Mouse (Mus musculus) left cerebral cortex, postnatal 36 days (tissue): ENCODE data around the gene Mthfsl. TPM values are rescaled to one million over a fixed set of nuclear protein-coding genes. Genes with fewer than 3 reads are reported as not detected.
"Not testable (repeated sequence)": the region's sequence is repeated elsewhere in the genome, so short reads cannot be mapped to it uniquely, and the experiment has no call there.

Experiments
- DNase-seq, 2 experiments: peaks; one replicate each; pipeline ENCODE4 v3.0.0; 2021 to 2022; ENCODE audit warnings: low spot score in 2 of 2, mixed read lengths in 1 of 2
- intact Hi-C: fragments of 180-260 bp; cut with DNase I; formaldehyde crosslinking; loops from one replicate; pipeline ENCODE4 v1.15.1; 2025
- total RNA-seq, 2 experiments: library from RNA; stranded (reverse); gene quantifications; 2 replicates each; pipeline ENCODE4 v1.2.3; 2021

Mthfsl gene
- total RNA-seq, result 10 to 100 TPM; 29.7 to 31.6 TPM

DNA sequence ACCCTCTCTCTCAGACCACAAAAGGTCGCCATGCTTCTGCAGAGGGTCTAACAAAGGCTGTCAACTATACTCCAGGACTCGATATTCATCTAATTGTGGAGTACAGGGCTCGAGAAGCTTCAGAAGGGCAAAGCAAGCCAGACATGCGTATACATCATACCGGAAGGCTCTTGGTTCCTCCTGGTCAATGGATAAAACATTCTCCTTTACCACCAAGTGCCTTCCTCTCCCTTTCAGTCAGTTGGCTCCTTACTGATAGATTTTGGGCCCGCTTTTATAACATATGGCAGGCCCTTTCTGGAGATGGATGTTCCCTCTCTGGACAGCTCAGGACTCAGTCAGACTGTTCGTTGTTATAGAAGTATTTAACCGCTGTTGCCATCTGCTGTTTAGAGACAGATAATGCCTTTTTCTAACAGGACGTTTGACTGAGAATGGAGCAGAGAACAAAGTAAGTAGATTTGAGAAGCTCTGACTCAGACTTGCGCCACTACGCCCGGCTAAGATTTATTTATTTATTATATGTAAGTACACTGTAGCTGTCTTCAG lies at the start of gene Mthfsl:
Gene Mthfsl, minus strand, starts transcription at position 308 of the 549 bp plus-strand sequence.
- intact Hi-C loops, result loop anchor here (5.0 kb wide), 1 partner anchor 487 kb away; no protein-coding TSS in a partner anchor
- peak; percentile 56 to 66 for DNase-seq

DNA sequence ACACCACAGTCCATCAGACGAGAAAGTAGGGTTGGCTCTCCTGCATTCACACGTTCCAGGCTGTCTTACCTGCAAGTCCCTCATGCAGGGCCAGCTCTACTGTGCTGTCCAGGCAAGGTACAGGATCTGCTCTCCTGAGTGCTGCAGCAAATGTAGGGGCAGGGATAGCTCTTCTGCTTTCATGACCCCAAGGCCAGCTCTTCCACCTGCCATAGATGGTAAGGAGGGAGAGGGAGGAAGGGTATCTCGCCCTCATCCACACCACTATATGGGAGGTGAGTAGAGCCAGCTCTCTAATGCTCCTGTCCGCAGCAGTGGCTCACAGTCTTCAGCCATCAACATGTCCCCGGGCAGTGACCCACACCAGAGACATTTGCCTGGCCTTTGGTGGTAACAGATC lies 49.4 kb upstream of the Mthfsl start:
- DNase-seq, intact Hi-C loops: not testable (repeated sequence)

DNA sequence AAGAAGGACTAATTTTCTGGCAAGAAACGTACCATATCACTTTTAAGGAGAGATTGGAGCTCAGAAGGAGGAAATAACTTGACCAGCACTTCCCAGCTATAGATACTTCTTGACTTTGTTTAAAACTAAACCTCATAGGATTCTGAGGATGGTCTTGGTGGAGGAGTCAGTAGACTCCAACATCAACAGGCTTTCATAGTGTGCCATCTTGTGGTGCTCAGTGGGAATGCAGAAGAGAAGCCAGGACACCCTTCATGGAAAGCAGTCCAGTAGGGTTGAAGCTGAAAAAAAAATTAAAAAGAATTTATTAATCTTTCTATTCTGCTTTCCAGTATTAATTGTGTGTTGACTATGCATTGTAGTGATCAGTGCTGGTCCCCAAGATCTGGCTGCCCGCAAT lies 26.6 kb upstream of the Mthfsl start:
- intact Hi-C loops, DNase-seq: not testable (repeated sequence)

DNA sequence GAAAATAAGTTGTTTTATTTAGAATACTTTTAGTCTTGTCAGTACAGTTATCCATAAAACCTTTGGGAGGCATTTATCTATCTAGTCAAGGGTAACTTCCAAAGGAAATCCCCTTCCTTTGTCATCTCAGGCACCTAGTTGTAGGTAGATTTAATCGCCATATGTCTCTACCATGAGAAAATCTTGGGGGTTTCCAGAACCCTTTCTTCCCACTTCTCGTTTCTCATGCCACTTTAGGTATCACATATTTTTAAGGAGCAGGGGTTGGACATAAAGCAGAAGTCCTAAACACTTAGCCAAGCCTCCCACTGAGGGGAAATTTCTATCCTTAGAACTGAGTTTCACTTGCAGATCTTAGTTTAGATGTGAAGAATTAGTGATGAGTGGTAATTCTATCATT lies 25.9 kb upstream of the Mthfsl start:
- intact Hi-C loops, DNase-seq: not testable (repeated sequence)

DNA sequence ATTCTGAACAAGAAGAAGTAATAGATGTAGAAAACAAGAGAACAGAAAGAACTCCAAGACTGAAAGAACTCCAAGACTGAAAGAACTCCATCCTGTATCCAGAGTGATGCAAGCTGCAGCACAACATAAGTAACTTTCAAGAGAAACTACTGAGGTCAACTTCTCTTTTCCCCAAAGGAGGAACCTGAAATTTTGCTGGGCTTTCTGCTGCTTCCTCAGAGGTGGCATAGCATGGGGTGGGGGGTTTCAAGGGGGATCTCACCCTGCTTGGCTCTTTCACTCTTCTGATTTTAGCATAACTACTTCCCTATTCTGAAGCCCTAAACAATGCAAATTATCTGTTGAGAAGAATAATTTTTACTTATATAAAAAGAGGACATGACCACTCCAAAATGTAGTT lies 15.2 kb upstream of the Mthfsl start:
- DNase-seq, intact Hi-C loops: not testable (repeated sequence)

DNA sequence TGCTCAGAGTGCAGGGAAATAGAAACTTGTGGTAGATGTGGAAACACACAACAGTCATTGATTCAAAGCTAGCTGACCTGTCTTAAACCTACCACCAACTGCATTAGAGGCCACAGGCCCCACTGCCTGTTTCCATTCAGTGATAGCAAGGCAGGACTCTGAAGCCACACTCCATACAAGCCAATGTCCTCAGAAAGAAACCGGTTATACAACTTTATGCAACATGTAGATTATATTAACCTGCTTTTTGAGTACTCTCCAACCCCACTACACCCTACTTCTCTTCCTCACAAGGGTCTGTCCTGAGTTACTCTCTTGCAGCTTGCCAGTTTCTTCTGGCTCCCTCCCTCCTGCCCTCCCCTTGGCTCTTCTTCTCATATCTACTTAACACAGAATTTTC lies 13.1 kb upstream of the Mthfsl start:
- intact Hi-C loops, DNase-seq: not testable (repeated sequence)

DNA sequence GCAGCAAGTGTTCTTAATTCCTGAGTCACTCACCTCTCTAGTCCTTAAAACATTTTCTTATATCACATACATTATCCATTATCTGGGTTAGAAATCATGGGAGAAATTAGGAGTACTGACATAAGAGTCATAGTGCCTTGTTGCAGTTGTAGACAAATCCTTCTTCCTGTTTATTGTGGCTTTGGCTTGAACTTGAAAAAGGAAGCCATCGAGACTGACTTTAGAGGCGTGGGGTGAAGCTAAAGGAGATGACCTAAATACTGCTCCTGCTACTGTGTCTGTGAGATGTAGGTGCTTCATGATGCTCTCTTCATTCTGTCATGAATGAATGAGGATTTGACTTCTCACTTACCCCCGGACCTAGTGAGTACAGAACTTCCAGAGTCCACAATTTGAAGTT lies 12.2 kb upstream of the Mthfsl start:
- DNase-seq, intact Hi-C loops: not testable (repeated sequence)

DNA sequence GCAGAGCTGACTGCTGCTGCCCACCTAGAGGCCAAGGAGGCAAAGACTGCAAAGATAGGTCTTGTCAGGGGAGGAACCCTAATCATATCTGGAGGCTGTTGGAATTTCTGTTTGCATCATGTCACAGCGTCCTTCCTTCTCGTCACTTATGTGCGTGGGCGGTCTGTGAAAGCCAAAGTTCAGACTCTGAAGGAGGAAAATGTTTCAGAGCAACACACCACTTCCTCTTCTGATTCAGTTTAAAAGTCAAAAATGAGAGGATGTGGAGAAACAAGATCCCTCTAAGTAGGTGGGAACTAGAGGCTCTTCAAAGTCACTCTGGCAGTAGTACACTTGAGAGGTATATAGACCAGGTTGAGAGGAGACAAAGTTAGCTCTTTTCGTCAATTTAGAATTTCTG lies 11.6 kb upstream of the Mthfsl start, which contains the start of gene Bcl2a1d:
Gene Bcl2a1d, minus strand, starts transcription at position 187 of the 400 bp plus-strand sequence.
- DNase-seq, intact Hi-C loops: not testable (repeated sequence)

DNA sequence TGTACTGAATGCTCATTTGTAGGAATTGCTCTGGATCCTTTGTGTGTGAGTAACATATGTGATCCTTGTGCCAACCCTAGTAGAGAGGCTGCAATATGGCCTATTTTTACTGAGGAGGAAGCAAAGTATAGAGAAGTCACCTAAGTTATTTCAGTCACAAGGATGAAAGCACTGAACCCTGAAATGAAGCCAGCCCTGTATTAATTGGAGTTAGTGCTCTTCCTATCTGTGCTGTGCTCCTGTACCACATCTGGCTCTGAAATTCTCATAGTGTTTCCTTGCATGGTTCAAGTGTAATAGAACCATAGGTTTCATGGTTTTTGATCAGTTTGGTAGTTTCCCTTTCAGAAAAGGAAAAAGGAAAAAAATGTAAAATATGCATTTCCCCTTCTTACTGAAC lies 8.2 kb upstream of the Mthfsl start:
- intact Hi-C loops, DNase-seq: not testable (repeated sequence)

DNA sequence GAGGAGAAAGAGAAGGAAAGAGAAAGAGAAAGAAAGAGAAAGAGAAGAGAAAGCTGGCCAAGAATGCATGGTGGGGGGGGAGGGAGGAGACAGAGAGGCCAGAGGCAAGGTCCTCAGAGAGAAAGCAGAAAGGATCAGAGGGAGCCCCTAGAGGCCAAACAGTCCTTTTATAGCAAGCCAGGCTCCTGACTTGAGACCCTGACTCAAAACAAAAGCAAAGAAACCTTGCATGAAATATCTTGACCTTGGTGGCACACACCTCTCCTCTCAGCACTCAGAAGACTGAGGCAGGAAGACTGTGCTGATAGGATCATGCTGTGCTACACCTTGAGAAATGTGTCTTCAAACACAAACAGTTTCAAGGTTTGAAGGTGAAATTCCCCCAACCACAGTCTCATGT lies 1.5 kb upstream of the Mthfsl start:
- DNase-seq, result not testable (repeated sequence)
- intact Hi-C loops, result loop anchor here (5.0 kb wide), 1 partner anchor 486 kb away; no protein-coding TSS in a partner anchor

DNA sequence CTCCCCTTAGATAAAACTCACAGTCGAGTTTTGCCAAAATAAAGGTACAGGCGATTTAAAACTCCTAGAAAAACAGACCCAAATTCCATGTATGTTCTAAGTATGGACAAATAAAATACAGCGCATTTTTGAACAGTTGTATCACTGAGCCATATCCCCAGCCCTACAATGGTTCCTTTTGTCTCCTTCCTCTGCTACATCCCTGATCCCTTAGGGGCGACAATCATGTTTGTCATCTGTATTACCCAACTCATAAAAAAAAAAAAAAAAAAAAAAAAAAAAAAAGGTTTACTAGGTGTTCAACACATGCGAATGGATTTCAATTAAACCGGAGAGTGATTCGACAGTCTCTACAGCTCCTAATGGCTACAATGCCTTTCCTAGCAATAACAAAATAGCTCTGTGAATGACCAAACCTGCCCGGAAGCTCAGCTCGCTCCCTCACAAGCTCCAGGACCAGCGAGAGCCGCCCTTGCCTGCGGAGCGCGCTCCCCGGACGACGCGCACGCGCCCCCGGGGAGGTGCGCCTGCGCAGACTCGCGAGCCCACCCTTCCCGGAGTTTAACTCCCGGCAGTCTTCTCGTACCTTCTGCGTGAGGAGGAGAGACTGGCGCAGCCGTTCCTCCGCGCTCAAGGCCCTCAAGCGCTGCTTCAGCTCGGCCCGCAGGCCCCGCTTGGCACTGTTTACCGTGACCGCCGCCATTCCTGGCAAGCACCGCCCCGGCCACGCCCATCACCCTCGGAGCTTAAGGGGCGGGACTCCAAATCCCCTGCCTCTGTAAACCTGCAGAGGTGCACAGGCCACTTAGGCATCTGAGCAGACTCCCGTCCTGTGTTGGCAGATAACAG lies 799 bp downstream of the Mthfsl start:
- intact Hi-C loops, result not testable (repeated sequence)
- peak in 1 of 2 experiments; percentile 48 for DNase-seq

DNA sequence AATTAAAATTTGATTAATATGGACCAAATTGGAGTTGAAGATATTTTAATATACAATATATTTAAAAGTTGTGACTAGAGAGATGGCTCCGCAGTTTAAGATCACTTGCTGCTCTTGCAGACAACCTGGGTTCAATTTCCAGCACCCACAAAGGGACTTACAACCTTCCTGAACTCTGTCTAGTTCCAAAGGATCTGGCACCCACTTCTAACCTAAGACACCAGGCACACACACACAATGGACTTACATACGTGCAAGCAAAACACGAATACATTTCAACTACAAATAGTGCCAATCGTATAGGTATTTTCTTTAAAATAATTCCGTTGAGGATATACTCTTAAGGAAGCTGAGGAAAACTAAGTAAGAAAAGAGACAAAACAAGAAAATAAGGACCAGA lies 1.5 kb downstream of the Mthfsl start:
- intact Hi-C loops, result not testable (repeated sequence)

DNA sequence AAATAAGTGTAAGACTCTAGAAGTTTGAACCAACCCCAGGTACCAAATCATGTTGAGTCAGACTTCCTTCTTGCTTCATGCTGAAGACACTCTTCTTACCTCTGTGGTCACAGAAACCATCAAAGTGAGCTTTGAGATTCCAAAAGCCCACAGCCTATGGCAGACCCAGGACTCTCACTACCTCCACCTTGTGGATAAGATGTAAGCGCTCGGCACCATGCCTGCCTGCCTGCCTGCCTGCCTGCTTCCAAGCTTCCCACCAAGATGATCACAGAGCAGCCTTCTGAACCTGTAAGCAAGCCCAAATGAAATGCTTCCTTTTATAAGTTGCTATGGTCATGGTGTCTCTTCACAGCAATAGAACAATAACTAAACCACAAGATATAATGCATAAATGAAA lies 2.0 kb downstream of the Mthfsl start:
- DNase-seq, result peak in 1 of 2 experiments; percentile 26
- intact Hi-C loops, result not testable (repeated sequence)

More for the DNA sequence above, 1.5 kb downstream of the Mthfsl start:
- not testable (repeated sequence) for DNase-seq

DNA sequence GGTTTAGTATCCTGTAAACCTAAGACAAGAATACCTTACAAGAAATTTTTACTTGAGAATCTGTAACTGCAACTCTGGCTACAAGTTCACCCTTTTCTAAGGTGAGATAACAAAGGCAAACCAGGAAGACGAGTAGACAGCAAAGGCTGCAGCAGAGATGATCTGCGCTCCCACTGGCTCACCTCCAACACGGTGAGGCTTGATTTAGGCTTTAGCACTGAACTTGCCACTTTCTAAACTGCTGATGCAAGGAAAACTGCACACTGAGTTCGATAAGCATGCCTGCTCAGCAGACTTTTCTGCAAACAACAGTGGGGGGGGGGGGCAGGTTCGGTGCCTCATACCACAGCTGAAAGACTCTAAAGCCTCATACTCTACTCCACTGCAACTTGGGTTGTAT lies 5.6 kb downstream of the Mthfsl start:
- intact Hi-C loops, DNase-seq: not testable (repeated sequence)

DNA sequence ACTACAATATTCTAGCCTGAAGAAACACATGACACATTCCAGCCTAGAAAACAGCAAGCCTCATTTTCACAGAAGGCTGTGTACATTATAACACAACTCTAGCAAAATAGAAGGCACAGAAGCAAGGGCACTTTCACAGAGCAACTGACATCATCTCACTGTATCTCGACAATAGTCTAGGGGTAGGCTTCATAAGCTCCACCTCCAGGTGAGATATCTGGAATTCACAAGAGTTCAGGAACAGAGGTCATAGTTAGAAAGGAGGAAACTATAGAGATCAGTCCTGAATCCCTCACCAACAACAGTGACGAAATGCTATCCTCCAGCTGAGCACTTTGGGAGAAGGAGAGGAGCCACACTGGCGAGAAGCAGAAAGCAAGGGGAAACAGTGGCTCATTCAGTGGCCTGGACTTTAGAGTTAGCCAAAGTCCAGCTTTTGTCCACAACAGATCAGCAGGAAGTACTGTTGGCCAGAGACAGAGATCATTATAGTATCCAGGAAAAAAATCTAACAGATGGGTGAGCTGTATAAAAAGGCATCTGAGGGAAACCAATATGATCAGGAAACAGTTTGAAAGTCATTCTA lies 7.8 kb downstream of the Mthfsl start:
- DNase-seq, intact Hi-C loops: not testable (repeated sequence)

DNA sequence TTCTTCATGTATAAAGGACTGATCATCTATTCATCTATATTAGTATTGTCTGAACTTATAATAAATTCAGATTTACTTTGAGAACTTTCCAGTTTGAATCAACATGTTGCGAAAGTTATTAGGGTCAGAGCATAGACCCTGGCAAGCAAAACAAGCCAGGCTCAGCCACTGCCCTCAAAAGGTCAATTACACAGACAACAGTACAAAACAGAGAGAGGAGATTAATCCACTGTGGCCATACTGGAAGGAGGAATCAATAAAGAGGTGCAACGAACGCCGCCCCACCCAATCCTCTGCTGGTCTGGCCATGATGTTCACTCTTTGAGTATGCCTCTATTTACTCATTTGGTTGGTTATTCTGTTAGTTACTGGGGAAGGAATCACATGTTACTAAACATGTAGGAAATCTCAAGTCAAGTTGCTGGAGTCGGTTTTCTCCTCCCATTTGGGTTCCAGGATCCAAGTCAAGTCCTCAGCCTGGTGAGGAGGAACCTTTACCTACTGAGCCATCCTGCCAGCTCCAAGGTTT lies 9.1 kb downstream of the Mthfsl start:
- intact Hi-C loops, DNase-seq: not testable (repeated sequence)

DNA sequence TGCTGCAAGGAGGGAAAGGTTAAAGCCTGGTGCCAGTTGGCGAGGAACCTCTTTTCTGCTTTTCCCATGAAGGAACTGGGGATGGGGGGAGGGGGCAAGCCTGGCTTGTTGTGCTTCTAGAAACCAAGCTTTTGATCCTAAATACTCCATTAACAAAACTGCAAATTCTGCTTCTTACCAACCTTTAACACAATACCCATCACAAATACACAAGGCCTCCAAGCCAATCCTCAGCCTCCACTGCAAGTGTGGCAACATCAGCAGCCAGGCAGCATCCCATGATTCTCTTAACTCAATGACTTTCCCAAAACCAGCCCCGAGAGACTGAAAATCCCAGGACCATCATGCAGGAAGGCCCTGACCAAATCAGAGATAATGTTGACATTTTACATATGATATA lies 9.7 kb downstream of the Mthfsl start:
- DNase-seq, intact Hi-C loops: not testable (repeated sequence)

DNA sequence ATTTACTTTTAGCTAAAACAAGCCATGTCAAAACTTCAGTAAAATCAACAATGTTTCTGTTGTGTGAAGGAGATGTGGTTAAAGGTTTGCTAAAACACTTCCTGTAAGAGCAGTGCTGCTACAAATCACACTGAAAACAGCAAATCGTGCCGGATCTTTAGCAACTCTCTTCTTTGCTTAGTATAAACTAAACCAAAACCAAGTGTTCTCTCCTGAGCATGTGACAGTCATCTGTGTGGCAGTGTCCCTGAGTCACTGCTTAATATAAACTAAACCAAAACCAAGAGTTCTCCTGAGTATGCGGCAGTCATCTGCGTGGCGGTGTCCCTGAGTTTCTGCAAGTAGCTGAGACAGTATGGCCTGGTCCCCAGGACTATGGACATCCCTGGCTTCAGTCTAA lies 10.3 kb downstream of the Mthfsl start:
- intact Hi-C loops, result loop anchor here (5.0 kb wide), 1 partner anchor 518 kb away; no protein-coding TSS in a partner anchor
- DNase-seq, result not testable (repeated sequence)

DNA sequence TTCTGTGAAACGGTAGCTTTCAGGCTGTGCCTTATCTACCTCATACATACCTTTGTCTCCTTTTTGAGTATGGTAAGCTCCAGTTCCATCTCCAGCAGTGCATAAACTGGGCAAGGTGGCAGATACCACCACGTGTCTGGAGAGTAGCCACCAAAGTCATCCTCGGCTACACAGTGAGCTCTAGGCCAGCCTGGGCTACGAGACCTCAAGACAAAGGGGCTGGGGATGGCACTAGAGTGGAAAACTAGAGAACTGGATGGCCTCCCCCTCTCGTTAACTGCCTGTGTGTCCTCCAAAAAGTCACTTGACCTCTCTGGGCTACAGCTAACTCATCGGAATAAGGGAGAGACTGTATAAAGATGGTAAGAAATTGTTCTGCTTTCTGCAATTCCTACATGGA lies 10.8 kb downstream of the Mthfsl start:
- no peak for DNase-seq
- intact Hi-C loops, result loop anchor here (5.0 kb wide), 1 partner anchor 518 kb away; no protein-coding TSS in a partner anchor

DNA sequence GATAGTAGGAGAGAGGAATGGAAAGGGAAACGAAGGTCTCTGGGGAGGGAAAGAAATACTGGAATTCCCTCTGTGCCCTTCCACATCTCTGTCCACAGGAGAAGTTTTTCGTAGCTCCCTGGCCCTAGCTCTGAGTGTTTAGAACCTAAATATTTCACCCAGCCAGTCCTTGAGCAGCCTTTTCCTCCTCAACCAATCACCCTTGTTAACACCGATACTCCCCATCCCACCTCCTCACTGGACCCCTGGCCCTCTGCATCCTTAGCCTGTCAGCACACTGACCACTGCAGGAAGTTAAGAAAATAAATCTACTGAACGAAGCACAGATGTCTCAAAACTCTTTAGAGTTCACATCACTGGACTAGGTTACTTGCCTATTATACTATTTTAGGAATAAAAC lies 13.4 kb downstream of the Mthfsl start:
- no peak for DNase-seq
- intact Hi-C loops, result loop anchor here (5.0 kb wide), 1 partner anchor 521 kb away; no protein-coding TSS in a partner anchor
